Mouse (Mus musculus) inflammation-experienced regulatory T-cells, adult 6 months (primary cell): ENCODE measurements at regions not wholly inside any gene's neighbourhood (a gene's known extent, or its start where the extent isn't known, plus 50 kb on each side); places are given as distances from the start of the nearest gene placed in this dataset.
"Not testable (repeated sequence)": the region's sequence is repeated elsewhere in the genome, so short reads cannot be mapped to it uniquely, and the experiment has no call there.

Experiments
- ATAC-seq: one replicate; pipeline ENCODE4 v1.8.0; 2017

GRCm38 (mm10) chr17:27281241-27281640 lies 77.0 kb upstream of the Lemd2 start:
- ATAC-seq: no peak

- not testable (repeated sequence) for ATAC-seq
Observed at GRCm38 (mm10) chr17:27279491-27280288, 75.4 kb upstream of the Lemd2 start.

GRCm38 (mm10) chr17:27277786-27278185 lies 73.5 kb upstream of the Lemd2 start:
- not testable (repeated sequence) for ATAC-seq

- ATAC-seq: not testable (repeated sequence)
Observed at GRCm38 (mm10) chr17:27271756-27272155, 67.5 kb upstream of the Lemd2 start.

DNA sequence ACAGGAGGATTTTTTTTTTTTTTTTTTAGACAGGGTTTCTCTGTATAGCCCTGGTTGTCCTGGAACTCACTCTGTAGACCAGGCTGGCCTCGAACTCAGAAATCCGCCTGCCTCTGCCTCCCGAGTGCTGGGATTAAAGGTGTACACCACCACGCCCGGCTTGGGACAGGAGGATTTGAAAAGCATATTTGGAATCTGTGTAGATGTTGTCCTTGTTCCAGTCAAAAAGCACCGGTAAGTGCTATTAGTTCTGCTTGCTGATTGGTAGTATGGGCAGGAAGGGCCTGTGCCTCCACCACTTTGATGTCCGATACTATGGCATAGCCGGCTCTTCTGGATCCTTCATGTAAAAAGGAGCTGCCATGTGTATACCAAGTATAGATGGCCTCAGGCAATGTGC lies 66.5 kb upstream of the Lemd2 start:
- not testable (repeated sequence) for ATAC-seq

DNA sequence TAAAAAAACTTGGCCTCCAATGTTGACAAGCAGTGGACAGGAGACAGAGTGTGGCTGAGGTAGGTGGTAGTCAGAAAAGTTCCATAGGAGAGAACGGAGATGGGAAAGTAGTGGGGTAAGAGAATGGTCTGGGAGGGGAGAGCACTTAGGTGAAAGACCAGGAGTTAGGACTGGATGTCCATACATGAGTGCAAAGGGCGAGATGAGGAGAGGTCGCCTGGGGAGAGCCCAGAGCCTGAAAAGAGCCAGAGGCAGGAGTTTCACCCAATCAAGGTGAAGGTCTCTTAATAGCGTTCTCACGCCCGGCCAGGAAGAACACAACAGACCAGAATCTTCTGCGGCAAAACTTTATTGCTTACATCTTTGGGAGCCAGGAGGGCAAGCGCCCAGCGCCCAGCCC lies 60.3 kb upstream of the Lemd2 start:
- not testable (repeated sequence) for ATAC-seq

GRCm38 (mm10) chr17:27262607-27263006 lies 58.3 kb upstream of the Lemd2 start:
- ATAC-seq: no peak

- ATAC-seq: no peak
Observed at GRCm38 (mm10) chr17:27261981-27262380, 57.7 kb upstream of the Lemd2 start.

- ATAC-seq: no peak
Observed at GRCm38 (mm10) chr17:27261251-27261650, 57.0 kb upstream of the Lemd2 start.

GRCm38 (mm10) chr17:27260116-27260515 lies 55.8 kb upstream of the Lemd2 start:
- no peak for ATAC-seq

- ATAC-seq: no peak
Observed at GRCm38 (mm10) chr17:27257345-27257744, 53.1 kb upstream of the Lemd2 start.

GRCm38 (mm10) chr17:27255804-27256203 lies 51.5 kb upstream of the Lemd2 start:
- no peak for ATAC-seq
